Mouse (Mus musculus) brain, embryonic 18.5 days (tissue): ENCODE data around the gene Csad.
"Not testable (repeated sequence)": the region's sequence is repeated elsewhere in the genome, so short reads cannot be mapped to it uniquely, and the experiment has no call there.

Source experiments
- DNase-seq: peaks from one replicate; pipeline ENCODE4 v3.0.0-alpha.2; 2012; ENCODE audit warnings: low read depth, low spot score

The Csad gene

GRCm38 (mm10) chr15:102235371-102236027 lies 31.0 kb upstream of the Csad start:
- no peak for DNase-seq

- no peak for DNase-seq
Measured at GRCm38 (mm10) chr15:102233896-102234295, 29.4 kb upstream of the Csad start.

DNA sequence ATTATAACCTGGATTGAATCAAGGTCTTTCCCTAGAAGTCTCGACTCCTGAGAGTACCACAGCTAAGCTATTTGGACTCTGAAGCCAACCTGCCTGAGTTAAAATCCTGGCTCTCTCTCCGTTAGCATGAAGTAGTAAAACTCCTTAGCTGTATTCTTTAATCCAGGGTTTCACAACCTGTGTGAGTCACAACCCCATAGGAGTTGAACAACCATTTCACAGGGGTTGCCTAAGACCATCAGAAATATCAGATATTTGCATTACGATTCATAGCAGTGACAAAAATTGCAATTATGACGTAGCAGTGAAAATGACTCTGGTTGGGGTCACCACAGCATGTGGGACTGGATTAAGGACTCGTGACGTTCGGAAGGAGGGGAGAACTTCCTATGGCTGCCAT lies 28.2 kb upstream of the Csad start:
- no peak for DNase-seq

- no peak for DNase-seq
Measured at GRCm38 (mm10) chr15:102231748-102232147, 27.2 kb upstream of the Csad start, which contains the start of gene Itgb7. Gene Itgb7 (minus strand): TSS chr15:102231944.

- DNase-seq: no peak
Measured at GRCm38 (mm10) chr15:102230408-102231321, 26.1 kb upstream of the Csad start.

- DNase-seq: not testable (repeated sequence)
Measured at GRCm38 (mm10) chr15:102225619-102226018, 21.1 kb upstream of the Csad start.

DNA sequence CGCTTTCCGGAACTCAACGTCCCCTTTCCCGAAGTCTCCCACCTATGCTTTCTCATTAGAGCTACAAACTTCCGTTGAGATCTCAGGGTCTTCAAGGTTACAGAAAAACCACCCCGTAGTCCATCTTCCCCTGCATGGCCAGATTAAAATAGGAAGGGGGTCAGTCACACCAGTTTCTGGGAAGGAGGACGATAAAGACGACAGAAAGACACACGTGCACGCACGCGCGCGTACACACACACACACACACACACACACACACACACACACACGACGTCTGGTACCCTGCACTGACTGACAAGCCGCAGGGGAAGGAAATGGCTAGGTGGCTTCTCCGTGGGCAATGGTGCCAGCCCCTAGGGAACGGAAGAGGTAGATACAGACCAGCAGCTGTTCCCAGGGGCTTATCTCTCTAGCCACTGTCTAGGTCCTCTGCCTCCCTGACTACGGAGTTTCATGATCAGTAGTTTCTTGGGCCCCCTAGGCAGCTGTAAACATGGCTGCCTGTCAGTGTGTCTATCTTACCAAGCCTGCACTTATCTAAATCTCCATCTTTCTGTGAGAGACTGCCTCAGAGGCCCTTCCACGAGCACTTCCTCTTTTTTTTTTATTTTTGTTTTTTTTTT lies 20.6 kb upstream of the Csad start:
- DNase-seq: no peak

- no peak for DNase-seq
Measured at GRCm38 (mm10) chr15:102224186-102224991, 19.9 kb upstream of the Csad start.

DNA sequence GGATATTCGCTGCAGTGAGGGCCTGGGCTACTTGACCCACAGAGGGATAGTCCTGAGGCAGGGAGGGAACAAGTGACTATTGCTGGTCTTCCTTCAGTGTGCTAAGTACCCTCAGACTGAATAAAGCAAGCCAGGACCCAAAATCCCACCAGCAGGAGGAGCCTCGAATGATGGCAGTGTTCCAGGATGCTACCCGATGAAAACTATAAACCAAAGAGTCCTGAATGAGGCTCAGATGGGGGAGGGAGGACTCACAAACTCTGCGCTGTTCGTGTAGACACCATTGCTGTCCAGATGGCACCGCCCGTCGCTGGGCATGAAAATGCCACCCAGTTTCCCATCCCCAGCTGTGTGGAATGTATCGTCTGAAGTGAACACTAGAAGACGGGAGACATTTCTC lies 17.9 kb upstream of the Csad start:
- DNase-seq: no peak

DNA sequence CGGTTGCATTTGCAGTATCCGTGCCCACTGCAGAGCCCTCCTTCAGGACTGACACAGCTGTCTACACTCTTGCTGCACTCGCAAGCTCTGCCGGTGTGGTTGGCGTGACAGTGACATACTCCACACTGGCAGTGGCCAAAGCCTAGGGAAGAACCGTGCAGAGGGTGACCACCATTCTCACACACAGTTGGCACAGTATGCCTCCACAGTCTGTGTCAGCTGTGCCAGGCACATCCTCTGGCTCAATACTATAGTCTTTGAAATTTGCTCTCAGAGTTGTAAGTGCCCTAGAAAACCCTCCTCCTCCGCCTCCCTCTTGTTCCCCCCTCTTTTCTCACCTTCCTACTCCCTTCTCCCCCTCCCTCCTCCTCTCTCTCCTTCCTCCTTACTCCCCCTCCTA lies 12.8 kb upstream of the Csad start:
- DNase-seq: no peak

GRCm38 (mm10) chr15:102216459-102217228 lies 12.1 kb upstream of the Csad start:
- DNase-seq: no peak

GRCm38 (mm10) chr15:102215624-102216023 lies 11.1 kb upstream of the Csad start:
- no peak for DNase-seq

DNA sequence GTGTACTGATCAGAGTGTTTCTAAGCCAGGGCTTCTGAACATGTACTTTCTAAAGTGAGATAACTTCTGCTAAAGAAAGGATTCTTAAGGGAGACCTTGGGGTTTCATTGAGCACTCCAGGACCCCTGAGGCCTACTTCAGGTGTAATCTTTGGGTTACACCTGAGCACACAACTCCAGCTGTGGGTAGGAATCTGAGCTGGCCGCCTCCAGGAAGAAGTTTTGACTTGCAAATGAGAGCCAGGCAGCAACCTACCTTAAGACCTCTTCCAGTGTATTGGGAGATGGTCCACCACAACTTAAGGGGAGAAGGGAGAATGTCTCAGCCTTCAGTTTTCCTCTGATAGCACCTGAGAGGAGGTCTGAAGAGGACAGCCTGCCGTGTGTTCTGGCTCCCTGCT lies 9.6 kb upstream of the Csad start:
- DNase-seq: no peak

- DNase-seq: no peak
Measured at GRCm38 (mm10) chr15:102211895-102212294, 7.4 kb upstream of the Csad start.

GRCm38 (mm10) chr15:102210816-102211215 lies 6.3 kb upstream of the Csad start:
- no peak for DNase-seq

DNA sequence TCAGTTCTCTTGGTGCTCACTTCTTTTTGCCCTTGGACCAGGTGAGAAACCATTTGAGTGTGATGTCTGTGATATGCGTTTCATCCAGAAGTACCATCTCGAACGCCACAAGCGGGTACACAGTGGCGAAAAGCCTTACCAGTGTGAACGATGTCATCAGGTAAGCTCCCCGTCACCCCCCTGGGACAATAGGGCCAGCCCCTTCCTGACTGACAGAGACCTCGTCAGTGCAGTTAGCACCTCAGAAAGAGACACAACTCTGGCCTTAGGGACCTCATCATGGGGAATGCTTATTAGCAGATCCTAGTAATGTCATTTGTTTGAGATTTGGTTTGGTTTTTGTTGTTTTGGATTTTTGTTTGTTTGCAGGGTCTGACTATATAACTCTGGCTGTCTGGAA lies 4.6 kb upstream of the Csad start:
- no peak for DNase-seq

DNA sequence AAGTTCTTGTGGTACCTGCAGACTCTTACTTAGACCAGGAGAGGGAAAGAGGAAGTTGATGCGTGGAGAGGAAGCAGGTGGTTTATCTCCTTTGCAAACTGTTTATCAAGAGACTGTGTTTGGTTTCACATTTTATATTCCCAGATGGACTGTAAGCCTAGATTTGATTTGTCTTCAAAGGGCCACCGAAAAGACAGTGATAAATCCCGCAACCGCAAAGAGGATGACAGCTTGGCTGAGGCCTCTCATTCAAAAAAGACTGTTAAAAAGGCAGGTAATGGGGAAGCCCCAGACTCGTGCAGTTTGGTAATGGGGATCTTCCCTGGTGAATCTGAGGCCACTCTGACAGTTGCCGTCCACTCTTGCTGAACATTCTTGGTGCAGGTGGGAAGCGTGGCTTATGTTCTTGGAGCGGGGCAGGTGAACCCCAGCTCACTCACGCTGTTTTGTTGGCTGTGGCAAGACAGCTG lies 3.6 kb upstream of the Csad start:
- no peak for DNase-seq

GRCm38 (mm10) chr15:102207351-102207750 lies 2.8 kb upstream of the Csad start:
- no peak for DNase-seq

GRCm38 (mm10) chr15:102205779-102206178 lies 1.3 kb upstream of the Csad start:
- peak; percentile 42 for DNase-seq

- peak; percentile 37 for DNase-seq
Measured at GRCm38 (mm10) chr15:102203835-102204381, 616 bp downstream of the Csad start.
